Mouse (Mus musculus) neural tube, embryonic 11.5 days (tissue): Measurements from ENCODE around the gene Vwa8. TPM values are rescaled to one million over a fixed set of nuclear protein-coding genes. Genes with fewer than 3 reads are reported as not detected.

Experiments
- ATAC-seq: fragments of 200-750 bp; cut with Nextera tagmentation; 2 replicates; pipeline ENCODE4 v1.8.0; 2017; ENCODE audit warnings: moderate number of reproducible peaks, mild to moderate bottlenecking, moderate TSS enrichment, moderate library complexity; ENCODE audit not compliant: insufficient read depth, low FRiP score, low TSS enrichment
- DNase-seq: peaks from one replicate; pipeline ENCODE4 v3.0.0-alpha.2; 2015; ENCODE audit warnings: low spot score
- H3K27ac ChIP-seq: fragments of 300-500 bp; sonication (generic); 2 replicates; pipeline ENCODE4 v1.5.1; 2014; ENCODE audit warnings: low read depth, mild to moderate bottlenecking, low read length
- H3K27me3 ChIP-seq: fragments of 300-500 bp; sonication (generic); 2 replicates; pipeline ENCODE4 v1.6.1; 2014; ENCODE audit warnings: mild to moderate bottlenecking, low read length, mixed read lengths; ENCODE audit not compliant: control insufficient read depth, insufficient read depth
- H3K36me3 ChIP-seq: fragments of 300-500 bp; sonication (generic); 2 replicates; pipeline ENCODE4 v1.6.1; 2014; ENCODE audit warnings: mild to moderate bottlenecking, low read length, moderate library complexity, mixed read lengths; ENCODE audit not compliant: control insufficient read depth, insufficient read depth
- H3K4me1 ChIP-seq: fragments of 300-500 bp; sonication (generic); 2 replicates; pipeline ENCODE4 v1.6.1; 2014; ENCODE audit warnings: low read length, mixed read lengths; ENCODE audit not compliant: control insufficient read depth, insufficient read depth
- H3K4me2 ChIP-seq: fragments of 300-500 bp; sonication (generic); 2 replicates; pipeline ENCODE4 v1.6.1; 2014; ENCODE audit warnings: low read depth, mild to moderate bottlenecking, moderate library complexity
- H3K4me3 ChIP-seq: fragments of 300-500 bp; sonication (generic); 2 replicates; pipeline ENCODE4 v1.5.1; 2014; ENCODE audit warnings: low read depth, low read length
- H3K9ac ChIP-seq: fragments of 300-500 bp; sonication (generic); 2 replicates; pipeline ENCODE4 v1.6.1; 2014; ENCODE audit warnings: mild to moderate bottlenecking, low read length
- H3K9me3 ChIP-seq: fragments of 300-500 bp; sonication (generic); 2 replicates; pipeline ENCODE4 v1.6.1; 2016; ENCODE audit warnings: low read length; ENCODE audit not compliant: control insufficient read depth
- WGBS: fragments of 180-500 bp; shearing (Covaris S2); extraction: QIAGEN DNeasy Blood & Tissue Kit; methylation state at CpG from one replicate; pipeline ENCODE4 v1.1.7; 2014; 5-methylcytosine and 5-hydroxymethylcytosine counted together
- polyA plus RNA-seq: library from polyadenylated mRNA; unstranded; fragments of >200 nt; fragmentation: Nextera tagmentation; extraction: Ambion mirVana; gene quantifications from 2 replicates; pipeline ENCODE4 v1.2.1, GENCODE M21; 2014

Vwa8 gene
- polyA plus RNA-seq, 1 experiment from 2014 or later = 10.8 TPM

DNA sequence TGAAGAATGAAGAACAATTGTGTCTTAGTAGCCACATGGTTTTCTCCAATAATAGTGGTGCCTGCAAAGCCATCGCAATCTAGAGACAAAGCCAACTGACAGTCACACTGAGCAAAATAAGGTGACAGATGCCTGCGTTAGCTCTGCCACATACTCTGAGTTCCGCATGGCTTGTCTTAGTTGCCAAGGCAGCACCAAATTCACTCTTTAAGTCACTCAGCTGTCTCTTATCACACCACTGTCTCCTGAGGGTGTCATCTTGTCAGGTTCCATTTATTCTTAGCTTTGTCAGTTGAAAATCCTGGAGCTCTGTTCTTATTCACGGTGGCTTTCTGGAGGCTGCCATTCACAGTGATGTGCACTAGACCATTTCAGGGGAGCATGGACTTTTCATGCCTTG is 17.7 kb upstream of the Vwa8 start:
- WGBS = 84% methylated on average over 4 of the region's 4 CpGs

GRCm38 (mm10) chr14:78847948-78848347 is 904 bp upstream of the Vwa8 start:
- Histone ChIP-seq H3K9ac (no peak overlapping the region), H3K27ac (no peak overlapping the region), H3K4me2 (no peak overlapping the region), H3K36me3 (no peaks in the 10 kb centered on the region), H3K9me3 (no peaks in the 10 kb centered on the region), H3K4me1 (peaks cover 11% of the 10 kb centered on the region; the same call in 1 of the 2 replicates), H3K4me3 (no peak overlapping the region), H3K27me3 (no peaks in the 10 kb centered on the region)
- DNase-seq (no peak), ATAC-seq (no peak)
- WGBS = 90% methylated on average over 1 of the region's 1 CpGs

More for the DNA sequence above, 17.7 kb upstream of the Vwa8 start:
- no peak overlapping the region for H3K4me3 ChIP-seq
- DNase-seq (no peak), ATAC-seq (no peak)
- H3K4me1 ChIP-seq = no peaks in the 10 kb centered on the region
- H3K9me3 ChIP-seq = no peaks in the 10 kb centered on the region
- H3K9ac ChIP-seq = no peak overlapping the region
- no peaks in the 10 kb centered on the region for H3K27me3 ChIP-seq
- no peak overlapping the region for H3K4me2 ChIP-seq
- H3K27ac ChIP-seq = no peak overlapping the region
- H3K36me3 ChIP-seq = no peaks in the 10 kb centered on the region

DNA sequence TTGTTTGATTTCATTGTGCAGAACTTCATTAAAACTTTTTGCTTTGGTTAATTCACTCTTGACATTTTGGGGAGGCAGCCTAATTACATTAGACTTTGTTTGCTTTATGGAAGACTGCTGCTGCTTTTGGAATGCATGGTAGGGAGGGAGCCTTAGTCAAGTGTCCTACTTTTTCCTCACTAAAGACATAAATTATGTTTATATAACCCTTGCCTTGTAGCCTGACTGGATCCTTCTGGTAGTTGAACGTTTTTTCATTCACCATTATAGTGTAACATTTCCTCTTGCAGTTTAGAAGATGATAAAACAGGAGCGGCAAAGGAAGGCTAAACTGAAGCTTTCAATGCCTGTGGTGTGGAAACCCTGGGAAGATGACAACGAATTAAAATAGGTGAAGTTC is 375 bp upstream of the Vwa8 start:
- no peak for DNase-seq
- Histone ChIP-seq H3K4me3 (peak overlapping the region; percentile 75), H3K27ac (peak overlapping the region; percentile 92), H3K9me3 (no peaks in the 10 kb centered on the region), H3K4me1 (peaks cover 11% of the 10 kb centered on the region; the same call in 1 of the 2 replicates), H3K9ac (peak overlapping the region; percentile 94), H3K27me3 (no peaks in the 10 kb centered on the region), H3K36me3 (no peaks in the 10 kb centered on the region), H3K4me2 (peak overlapping the region; percentile 70)
- no peak for ATAC-seq
- WGBS = 3% methylated on average over 3 of the region's 3 CpGs

GRCm38 (mm10) chr14:78849961-78850578 is 1.2 kb downstream of the Vwa8 start:
- Histone ChIP-seq H3K4me3 (no peak overlapping the region), H3K27ac (peak overlapping the region; percentile 34), H3K4me1 (peaks cover 11% of the 10 kb centered on the region; the same call in 1 of the 2 replicates), H3K27me3 (no peaks in the 10 kb centered on the region), H3K4me2 (peak overlapping the region; percentile 70), H3K9ac (no peak overlapping the region; the same call in 1 of the 2 replicates), H3K36me3 (no peaks in the 10 kb centered on the region), H3K9me3 (no peaks in the 10 kb centered on the region)
- no peak for DNase-seq
- 53% methylated on average over 5 of the region's 5 CpGs for WGBS
- no peak for ATAC-seq

DNA sequence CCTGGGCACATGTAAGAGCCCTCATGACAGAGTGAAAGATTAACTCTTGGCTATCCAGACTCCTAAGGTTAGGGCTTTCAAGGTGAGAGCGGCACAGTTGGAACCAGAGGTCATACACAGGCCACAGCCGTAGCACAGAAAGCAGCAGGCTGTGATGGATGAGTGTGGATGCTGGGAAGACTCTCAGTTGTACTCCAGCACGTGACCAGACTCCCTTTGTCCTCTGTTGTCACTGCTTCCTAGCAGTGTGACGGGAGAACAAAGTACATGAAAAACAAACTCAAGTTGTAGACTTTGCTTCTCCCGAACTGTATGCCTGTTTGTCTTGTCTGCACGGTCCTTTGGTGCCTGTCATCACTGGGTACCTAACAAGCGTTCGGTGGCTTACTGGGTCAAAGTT is 1.8 kb downstream of the Vwa8 start:
- Histone ChIP-seq H3K9me3 (no peaks in the 10 kb centered on the region), H3K9ac (no peak overlapping the region), H3K4me1 (peaks cover 11% of the 10 kb centered on the region; the same call in 1 of the 2 replicates), H3K27me3 (no peaks in the 10 kb centered on the region), H3K36me3 (no peaks in the 10 kb centered on the region), H3K27ac (peak overlapping the region; percentile 68), H3K4me3 (no peak overlapping the region), H3K4me2 (peak overlapping the region; percentile 8; the same call in 1 of the 2 replicates)
- DNase-seq (peak; percentile 80), ATAC-seq (peak; percentile 91)
- 8% methylated on average over 8 of the region's 8 CpGs for WGBS

DNA sequence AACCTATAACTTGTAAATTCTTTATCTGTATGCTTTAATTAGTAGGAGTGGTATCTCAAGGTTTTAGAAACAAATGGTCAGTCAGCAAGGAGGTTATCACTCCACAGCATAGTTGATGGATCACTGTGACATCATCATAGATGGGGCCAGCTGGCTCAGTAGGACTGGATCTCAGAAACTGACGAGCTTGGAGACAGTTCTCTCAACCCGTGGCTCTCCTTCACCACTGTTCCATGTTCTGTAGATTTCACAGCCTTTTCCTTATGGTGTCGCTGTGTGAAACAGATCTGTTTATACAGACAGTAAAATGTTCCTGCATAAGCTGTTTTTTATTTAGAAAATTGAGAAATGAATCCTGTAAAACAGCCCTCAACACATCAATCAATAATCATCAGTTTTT is 2.5 kb downstream of the Vwa8 start:
- no peak for ATAC-seq
- Histone ChIP-seq H3K27ac (peak overlapping the region; percentile 68), H3K4me2 (no peak overlapping the region), H3K27me3 (no peaks in the 10 kb centered on the region), H3K36me3 (no peaks in the 10 kb centered on the region), H3K9me3 (no peaks in the 10 kb centered on the region), H3K4me3 (no peak overlapping the region), H3K9ac (no peak overlapping the region), H3K4me1 (peaks cover 11% of the 10 kb centered on the region; the same call in 1 of the 2 replicates)
- no peak for DNase-seq
- 50% methylated on average over 3 of the region's 3 CpGs for WGBS

DNA sequence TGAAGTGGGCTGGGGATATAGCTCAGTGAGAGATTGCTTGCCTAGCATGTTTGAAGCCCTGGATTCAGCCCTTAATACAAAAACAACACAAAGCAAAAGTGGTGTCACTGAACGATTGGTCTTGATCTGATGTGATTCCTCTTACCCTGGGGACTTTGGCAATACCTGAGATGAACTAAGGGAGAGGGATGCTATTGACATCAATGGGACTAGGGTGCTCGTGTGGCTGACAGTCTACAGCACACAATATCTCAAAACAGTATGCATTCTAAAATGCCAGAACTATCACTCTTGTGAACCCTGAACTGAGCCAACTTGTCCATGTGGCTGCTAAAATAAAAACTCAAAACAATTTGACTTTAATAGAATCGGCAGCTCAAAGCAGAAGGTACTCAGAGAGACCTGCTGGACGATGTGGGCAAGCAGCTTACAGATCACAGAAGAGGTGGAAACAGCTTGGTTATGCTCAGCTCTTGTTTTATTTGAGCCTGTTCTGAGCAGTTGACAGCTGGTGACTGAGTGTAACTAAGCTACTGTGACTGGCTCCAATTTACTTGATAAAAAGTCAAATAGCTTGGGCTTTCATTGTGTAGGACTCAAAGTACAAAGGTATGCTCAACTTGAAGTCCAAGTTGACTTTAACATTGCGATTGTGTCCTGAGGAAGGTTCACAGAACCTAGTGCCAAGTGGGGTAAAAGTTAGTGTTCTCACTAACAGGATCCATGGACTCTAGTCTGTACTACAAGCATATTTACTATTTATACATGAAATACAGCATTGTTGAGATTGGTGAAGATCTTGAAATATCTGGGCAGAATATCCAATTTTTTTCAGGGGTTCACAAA is 3.8 kb downstream of the Vwa8 start:
- Histone ChIP-seq H3K4me1 (peaks cover 11% of the 10 kb centered on the region; the same call in 1 of the 2 replicates), H3K9ac (no peak overlapping the region), H3K27ac (no peak overlapping the region)

GRCm38 (mm10) chr14:78861156-78861555 is 12.3 kb downstream of the Vwa8 start:
- no peak overlapping the region for H3K4me2 ChIP-seq
- H3K4me1 ChIP-seq = no peaks in the 10 kb centered on the region
- no peaks in the 10 kb centered on the region for H3K9me3 ChIP-seq
- no peaks in the 10 kb centered on the region for H3K27me3 ChIP-seq
- ATAC-seq (no peak), DNase-seq (no peak)
- no peaks in the 10 kb centered on the region for H3K36me3 ChIP-seq
- no peak overlapping the region for H3K9ac ChIP-seq
- WGBS = 95% methylated on average over 5 of the region's 5 CpGs
- no peak overlapping the region for H3K4me3 ChIP-seq
- H3K27ac ChIP-seq = no peak overlapping the region

More for the DNA sequence above, 3.8 kb downstream of the Vwa8 start:
- no peak overlapping the region for H3K4me2 ChIP-seq
- no peak for DNase-seq
- no peaks in the 10 kb centered on the region for H3K36me3 ChIP-seq
- no peak overlapping the region for H3K4me3 ChIP-seq
- H3K27me3 ChIP-seq = no peaks in the 10 kb centered on the region
- no peaks in the 10 kb centered on the region for H3K9me3 ChIP-seq
- no peak for ATAC-seq
- WGBS = 67% methylated on average over 5 of the region's 5 CpGs
